Mouse (Mus musculus) brain, embryonic 14.5 days (tissue): ENCODE measurements around the gene Hist1h2an.

ENCODE experiments used
- CTCF ChIP-seq: fragments of 200-500 bp; IDR thresholded peaks from 2 replicates; pipeline ENCODE4 v1.5.1; 2012; ENCODE audit warnings: inconsistent platforms, mild to moderate bottlenecking, moderate library complexity, borderline replicate concordance; ENCODE audit not compliant: insufficient read depth, insufficient read length; ENCODE audit errors: extremely low read depth
- POLR2A ChIP-seq: fragments of 200-500 bp; IDR thresholded peaks from 2 replicates; pipeline ENCODE4 v1.6.1; 2012; ENCODE audit warnings: mild to moderate bottlenecking, inconsistent platforms, borderline replicate concordance; ENCODE audit not compliant: poor library complexity, insufficient read depth, insufficient read length, severe bottlenecking; ENCODE audit errors: extremely low read depth

DNA sequence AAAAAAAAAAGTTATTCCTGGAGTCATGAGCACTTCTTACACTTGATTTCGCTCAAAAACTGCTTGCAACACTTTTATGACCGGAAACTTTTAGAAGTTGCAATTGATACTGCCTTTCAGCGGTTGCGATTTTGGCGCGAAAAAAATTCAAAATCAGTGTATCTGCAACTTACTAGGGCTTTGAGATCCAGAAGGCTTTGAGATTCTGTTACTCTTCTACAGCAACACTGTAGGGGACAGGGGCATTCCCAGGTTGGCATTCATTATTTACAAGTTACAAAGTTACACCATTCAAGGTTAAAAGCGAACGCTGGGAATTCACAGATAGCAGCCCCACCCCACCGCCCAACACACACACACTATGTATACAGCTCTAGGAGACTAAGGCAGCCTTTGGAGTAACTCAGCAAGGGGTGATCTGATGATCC is 3.3 kb downstream of the Hist1h2an start:
- TF ChIP-seq CTCF (no peak), POLR2A (no peak)
